Mouse (Mus musculus): ENCODE measurements around the gene Macf1.

- no peak for TF ChIP-seq CTCF (IDR thresholded peaks at IDR 0.05; ENCODE audit: low read depth, low read length)
- TF ChIP-seq POLR2A (IDR thresholded peaks at IDR 0.05; ENCODE audit: insufficient read depth, low read length) = no peak
- no peak for TF ChIP-seq EP300 (IDR thresholded peaks at IDR 0.05; ENCODE audit: insufficient read depth, low read depth, low read length)
Observed at GRCm38 (mm10) chr4:123376031-123376430, 308.1 kb downstream of the Macf1 start.

Data from ES-Bruce4 (cell line).